Mouse (Mus musculus) gastrocnemius, adult 8-10 months (tissue): ENCODE data around the gene Mphosph8. TPM values are rescaled to one million over a fixed set of nuclear protein-coding genes. Genes with fewer than 3 reads are reported as not detected.

Experiments used
- DNase-seq, 2 experiments: peaks; one replicate each; pipeline ENCODE4 v3.0.0; 2022; ENCODE audit warnings: low spot score in 2 of 2
- total RNA-seq, 4 experiments: library from RNA; stranded (reverse); gene quantifications; 2 replicates each; pipeline ENCODE4 v1.2.4; 2022

Mphosph8 gene
- total RNA-seq: 10 to 100 TPM; 14.2 to 15.8 (median 15.3) TPM

- peak; percentile 98 for DNase-seq
Measured at GRCm38 (mm10) chr14:56667969-56668802, at the start of gene Mphosph8. Gene Mphosph8, plus strand, starts transcription at chr14:56668248.

DNA sequence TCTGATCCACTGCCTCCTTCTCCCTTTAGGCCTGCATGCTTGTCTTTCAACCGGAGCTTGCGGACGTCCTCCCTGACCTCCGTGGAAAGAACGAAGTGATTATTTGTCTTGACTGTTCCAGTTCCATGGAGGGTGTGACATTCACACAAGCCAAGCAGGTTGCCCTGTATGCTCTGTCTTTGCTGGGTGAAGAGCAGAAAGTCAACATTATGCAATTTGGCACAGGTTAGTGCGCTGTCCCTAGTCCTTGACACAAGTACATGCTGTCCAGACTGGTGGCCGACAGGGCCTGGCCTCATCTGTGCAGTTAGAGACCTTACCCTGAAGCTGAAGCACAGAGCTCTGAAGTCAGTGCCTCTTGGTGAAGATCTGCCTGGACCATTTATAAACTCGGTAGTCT, 47.6 kb upstream of the Mphosph8 start:
- no peak for DNase-seq

- DNase-seq: no peak
Measured at GRCm38 (mm10) chr14:56626202-56626601, 41.8 kb upstream of the Mphosph8 start.

DNA sequence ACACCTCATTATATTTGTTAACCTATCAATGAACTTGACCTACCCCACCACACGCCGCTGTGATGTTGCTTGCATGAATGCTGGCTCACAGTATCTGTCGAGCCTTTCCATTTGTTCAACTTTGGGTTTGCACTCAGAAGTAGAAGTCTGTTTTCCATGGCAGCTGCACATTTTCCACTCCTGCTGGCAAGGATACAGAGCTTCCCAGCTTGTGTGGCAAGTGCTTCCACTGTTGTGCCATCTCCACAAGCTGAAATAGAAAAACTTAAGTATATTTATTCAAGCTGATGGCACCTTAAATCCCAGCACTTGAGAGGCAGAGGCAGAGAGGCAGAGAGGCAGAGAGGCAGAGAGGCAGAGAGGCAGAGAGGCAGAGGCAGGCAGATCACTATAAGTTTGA, 39.7 kb upstream of the Mphosph8 start:
- DNase-seq: no peak

- DNase-seq: no peak
Measured at GRCm38 (mm10) chr14:56631109-56631508, 36.9 kb upstream of the Mphosph8 start.

- no peak for DNase-seq
Measured at GRCm38 (mm10) chr14:56647206-56647605, 20.8 kb upstream of the Mphosph8 start.

- DNase-seq: no peak
Measured at GRCm38 (mm10) chr14:56649448-56649847, 18.6 kb upstream of the Mphosph8 start.

GRCm38 (mm10) chr14:56665651-56666050, 2.4 kb upstream of the Mphosph8 start:
- no peak for DNase-seq

DNA sequence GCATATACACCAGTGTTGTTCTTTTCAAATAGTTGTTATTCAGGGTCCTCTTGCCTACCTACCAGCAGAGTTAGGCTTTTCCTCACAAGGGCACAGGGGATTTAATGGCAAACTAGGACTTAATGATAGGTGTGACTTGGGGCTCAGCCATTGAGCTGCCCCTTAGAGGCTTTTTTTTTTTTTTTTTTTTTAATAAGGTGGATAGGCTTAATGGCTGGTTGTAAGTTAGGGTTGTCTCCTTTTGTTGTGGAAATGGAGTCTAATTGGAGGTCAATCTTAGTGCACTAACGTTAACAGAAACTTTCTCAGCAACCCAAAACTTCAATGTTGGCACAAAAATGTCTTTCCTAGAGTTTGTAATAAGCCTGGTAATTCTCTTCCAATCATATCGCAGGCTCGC, 1.1 kb upstream of the Mphosph8 start:
- no peak for DNase-seq

GRCm38 (mm10) chr14:56669046-56669620, 1.1 kb downstream of the Mphosph8 start:
- DNase-seq: no peak

GRCm38 (mm10) chr14:56685426-56685825, 17.4 kb downstream of the Mphosph8 start:
- DNase-seq: no peak

DNA sequence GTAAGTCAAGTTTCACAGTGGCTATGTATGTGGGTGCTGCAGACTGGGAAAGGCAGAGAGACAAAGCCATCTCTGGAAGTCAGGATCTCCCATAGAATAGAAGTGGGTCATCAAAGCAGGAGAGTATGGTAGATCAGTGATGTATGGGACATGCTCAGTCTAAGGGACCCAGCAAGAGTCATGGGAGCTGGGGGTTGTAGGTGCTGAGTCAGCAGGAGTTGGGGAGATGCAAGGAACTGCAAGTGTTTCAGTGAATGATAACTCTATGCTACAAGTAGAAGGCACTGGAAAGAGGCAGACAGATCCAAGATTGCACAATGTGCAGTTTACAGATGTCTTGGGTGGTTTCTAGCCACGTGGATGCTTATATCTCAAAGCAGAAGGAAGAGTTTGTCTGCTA, 21.1 kb downstream of the Mphosph8 start:
- DNase-seq: no peak

DNA sequence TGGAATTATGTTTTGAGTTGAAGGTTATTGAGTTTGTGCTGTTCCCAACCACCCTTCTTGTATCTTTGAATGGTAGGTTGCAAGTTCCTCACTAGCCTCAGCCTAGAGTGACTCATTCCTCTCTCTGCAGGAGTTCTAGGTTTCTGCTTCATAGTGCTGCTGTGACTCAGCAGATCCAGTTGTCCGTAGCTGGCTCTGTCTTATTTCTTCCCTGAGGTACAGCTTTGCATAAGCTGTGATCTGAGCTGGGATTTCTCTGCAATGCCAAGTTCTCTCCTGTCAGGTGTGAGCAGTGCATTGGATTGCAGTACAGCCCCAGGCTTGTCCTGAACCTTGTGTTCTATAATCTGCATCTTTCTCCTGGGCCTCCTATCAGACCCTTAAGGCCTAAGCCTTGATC, 21.7 kb downstream of the Mphosph8 start:
- no peak for DNase-seq

DNA sequence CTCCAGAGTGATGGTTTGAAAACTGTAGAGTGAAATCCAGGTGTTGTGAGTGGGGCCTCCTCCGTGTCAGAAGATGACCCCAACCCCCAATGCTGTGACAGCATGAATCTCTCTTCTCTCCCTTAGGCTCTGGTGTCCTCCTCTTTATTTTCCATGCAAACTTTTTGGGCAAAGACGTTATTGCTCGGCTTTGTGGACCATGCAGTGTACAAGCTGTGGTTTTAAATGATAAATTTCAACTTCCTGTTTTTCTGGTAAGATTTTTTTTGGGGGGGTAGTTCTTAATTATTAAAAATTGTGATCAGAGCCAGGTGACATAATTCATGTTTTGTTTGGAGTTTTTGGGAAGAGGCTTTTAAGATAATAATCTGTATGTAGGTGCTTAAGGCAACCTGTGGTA, 27.4 kb downstream of the Mphosph8 start:
- DNase-seq: no peak

DNA sequence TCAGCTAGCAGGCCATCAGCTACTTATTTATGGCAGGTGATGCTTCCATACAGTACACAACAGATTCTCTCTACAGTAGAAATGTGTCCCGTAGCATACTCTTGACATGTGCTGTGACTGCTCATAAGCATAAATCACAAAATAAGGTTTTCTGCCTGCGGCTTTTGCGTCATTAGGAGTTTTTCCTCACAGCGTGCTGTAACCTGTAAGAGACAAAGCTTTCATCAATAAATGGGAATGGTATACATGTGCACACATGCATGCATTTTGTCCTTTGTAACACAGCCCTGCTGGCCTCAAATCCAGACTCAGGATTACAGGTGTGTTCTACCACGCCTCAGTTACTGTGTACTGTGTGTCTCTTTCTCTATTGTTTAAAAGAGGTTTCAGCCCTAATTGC, 29.8 kb downstream of the Mphosph8 start:
- DNase-seq: no peak

- no peak for DNase-seq
Measured at GRCm38 (mm10) chr14:56702644-56703043, 34.6 kb downstream of the Mphosph8 start.

- no peak for DNase-seq
Measured at GRCm38 (mm10) chr14:56705687-56706086, 37.6 kb downstream of the Mphosph8 start.

GRCm38 (mm10) chr14:56726493-56726892, 58.4 kb downstream of the Mphosph8 start:
- no peak for DNase-seq

GRCm38 (mm10) chr14:56740175-56740574, 72.1 kb downstream of the Mphosph8 start:
- DNase-seq: no peak
